Mouse (Mus musculus) intestine, postnatal 0 days (tissue): ENCODE measurements around the gene Gm45799. TPM values are rescaled to one million over a fixed set of nuclear protein-coding genes. Genes with fewer than 3 reads are reported as not detected.

ENCODE experiments used
- ATAC-seq: fragments of 200-750 bp; cut with Nextera tagmentation; 2 replicates; pipeline ENCODE4 v1.8.0; 2017; ENCODE audit warnings: mild to moderate bottlenecking, moderate TSS enrichment, moderate library complexity
- H3K27ac ChIP-seq: fragments of 300-500 bp; sonication (generic); 2 replicates; pipeline ENCODE4 v1.5.1; 2014; ENCODE audit warnings: mild to moderate bottlenecking, low read depth, low read length, moderate library complexity
- H3K27me3 ChIP-seq: fragments of 300-500 bp; sonication (generic); replicated peaks from 2 replicates; pipeline ENCODE4 v1.6.1; 2014; ENCODE audit warnings: low read length, mixed read lengths; ENCODE audit not compliant: control insufficient read depth, insufficient read depth
- H3K36me3 ChIP-seq: fragments of 300-500 bp; sonication (generic); 2 replicates; pipeline ENCODE4 v1.6.1; 2014; ENCODE audit warnings: mild to moderate bottlenecking, moderate library complexity; ENCODE audit not compliant: control insufficient read depth, insufficient read depth
- H3K4me1 ChIP-seq: fragments of 300-500 bp; sonication (generic); replicated peaks from 2 replicates; pipeline ENCODE4 v1.6.1; 2014; ENCODE audit warnings: antibody characterized with exemption, low read length, mixed read lengths; ENCODE audit not compliant: control insufficient read depth, insufficient read depth
- H3K4me2 ChIP-seq: fragments of 300-500 bp; sonication (generic); replicated peaks from 2 replicates; pipeline ENCODE4 v1.6.1; 2014; ENCODE audit warnings: low read depth, mild to moderate bottlenecking, moderate library complexity
- H3K4me3 ChIP-seq: fragments of 300-500 bp; sonication (generic); 2 replicates; pipeline ENCODE4 v1.5.1; 2014; ENCODE audit warnings: low read depth, low read length
- H3K9ac ChIP-seq: fragments of 300-500 bp; sonication (generic); 2 replicates; pipeline ENCODE4 v1.6.1; 2014; ENCODE audit warnings: mild to moderate bottlenecking, low read depth, low read length
- H3K9me3 ChIP-seq: fragments of 300-500 bp; sonication (generic); 2 replicates; pipeline ENCODE4 v1.6.1; 2016; ENCODE audit warnings: mixed run types; ENCODE audit not compliant: control insufficient read depth
- CTCF ChIP-seq: sonication (generic); IDR thresholded peaks from 2 replicates; pipeline ENCODE4 v1.5.1; 2016; ENCODE audit warnings: low read depth, mild to moderate bottlenecking, control low read depth, antibody characterized with exemption, moderate library complexity
- WGBS: fragments of 180-500 bp; shearing (Covaris S2); extraction: QIAGEN DNeasy Blood & Tissue Kit; methylation state at CpG from one replicate; pipeline ENCODE4 v1.1.7; 2014; 5-methylcytosine and 5-hydroxymethylcytosine counted together
- polyA plus RNA-seq: library from polyadenylated mRNA; unstranded; fragments of >200 nt; fragmentation: Nextera tagmentation; extraction: Ambion mirVana; gene quantifications from 2 replicates; pipeline ENCODE4 v1.2.1, GENCODE M21; 2015

Gm45799 gene
- polyA plus RNA-seq, 1 experiment from 2014 or later, result 28.3 TPM

GRCm38 (mm10) chr7:105616561-105616960, 23.8 kb upstream of the Gm45799 start:
- no peaks in the 10 kb centered on the region for H3K9me3 ChIP-seq
- H3K27me3 ChIP-seq, result no peaks in the 10 kb centered on the region
- H3K4me2 ChIP-seq, result no peak overlapping the region
- TF ChIP-seq CTCF, result no peak
- peaks cover 66% of the 10 kb centered on the region for H3K36me3 ChIP-seq
- no peak for ATAC-seq
- no peak overlapping the region for H3K9ac ChIP-seq
- H3K4me3 ChIP-seq, result no peak overlapping the region
- no peak overlapping the region for H3K27ac ChIP-seq
- 77% methylated on average over 6 of the region's 6 CpGs for WGBS
- H3K4me1 ChIP-seq, result no peaks in the 10 kb centered on the region

GRCm38 (mm10) chr7:105617810-105618209, 22.5 kb upstream of the Gm45799 start:
- H3K9me3 ChIP-seq, result no peaks in the 10 kb centered on the region
- no peak overlapping the region for H3K4me2 ChIP-seq
- H3K36me3 ChIP-seq, result peaks cover 58% of the 10 kb centered on the region
- no peaks in the 10 kb centered on the region for H3K27me3 ChIP-seq
- H3K4me1 ChIP-seq, result no peaks in the 10 kb centered on the region
- WGBS, result 97% methylated on average over 22 of the region's 22 CpGs
- no peak overlapping the region; the same call in 1 of the 2 replicates for H3K27ac ChIP-seq
- H3K4me3 ChIP-seq, result no peak overlapping the region
- no peak for ATAC-seq
- no peak overlapping the region for H3K9ac ChIP-seq
- no peak for TF ChIP-seq CTCF

- H3K4me1 ChIP-seq, result no peaks in the 10 kb centered on the region
- H3K9me3 ChIP-seq, result no peaks in the 10 kb centered on the region
- no peaks in the 10 kb centered on the region for H3K27me3 ChIP-seq
- 41% methylated on average over 3 of the region's 3 CpGs for WGBS
- H3K36me3 ChIP-seq, result peaks cover 61% of the 10 kb centered on the region
- H3K9ac ChIP-seq, result no peak overlapping the region
- H3K4me3 ChIP-seq, result no peak overlapping the region
- no peak for ATAC-seq
- no peak overlapping the region for H3K27ac ChIP-seq
- TF ChIP-seq CTCF, result no peak
- H3K4me2 ChIP-seq, result no peak overlapping the region
Measured at GRCm38 (mm10) chr7:105619701-105620100, 20.7 kb upstream of the Gm45799 start.

- no peak for TF ChIP-seq CTCF
- no peak overlapping the region for H3K9ac ChIP-seq
- H3K4me2 ChIP-seq, result no peak overlapping the region
- H3K4me1 ChIP-seq, result no peaks in the 10 kb centered on the region
- WGBS, result 76% methylated on average over 4 of the region's 4 CpGs
- H3K4me3 ChIP-seq, result no peak overlapping the region
- no peak for ATAC-seq
- H3K9me3 ChIP-seq, result no peaks in the 10 kb centered on the region
- no peak overlapping the region for H3K27ac ChIP-seq
- peaks cover 57% of the 10 kb centered on the region for H3K36me3 ChIP-seq
- H3K27me3 ChIP-seq, result no peaks in the 10 kb centered on the region
Measured at GRCm38 (mm10) chr7:105621053-105621452, 19.3 kb upstream of the Gm45799 start.

- Histone ChIP-seq H3K36me3 (peaks cover 53% of the 10 kb centered on the region), H3K9me3 (no peaks in the 10 kb centered on the region), H3K27ac (no peak overlapping the region), H3K4me3 (no peak overlapping the region), H3K27me3 (no peaks in the 10 kb centered on the region), H3K4me1 (no peaks in the 10 kb centered on the region), H3K4me2 (no peak overlapping the region), H3K9ac (no peak overlapping the region)
- ATAC-seq, result no peak
- TF ChIP-seq CTCF, result no peak
- WGBS, result 71% methylated on average over 8 of the region's 8 CpGs
Measured at GRCm38 (mm10) chr7:105621646-105622292, 18.6 kb upstream of the Gm45799 start.

GRCm38 (mm10) chr7:105625397-105625796, 15.0 kb upstream of the Gm45799 start:
- no peak overlapping the region for H3K9ac ChIP-seq
- 0 out of 2 replicates have a peak, but pooled peaks have one; percentile 13 for ATAC-seq
- no peaks in the 10 kb centered on the region for H3K9me3 ChIP-seq
- no peaks in the 10 kb centered on the region for H3K4me1 ChIP-seq
- H3K27ac ChIP-seq, result no peak overlapping the region
- no peak for TF ChIP-seq CTCF
- H3K27me3 ChIP-seq, result no peaks in the 10 kb centered on the region
- peaks cover 21% of the 10 kb centered on the region for H3K36me3 ChIP-seq
- H3K4me3 ChIP-seq, result no peak overlapping the region
- 88% methylated on average over 6 of the region's 6 CpGs for WGBS
- no peak overlapping the region for H3K4me2 ChIP-seq
